Comparison of ENCODE assay signal across 8 mouse cellular contexts in the genomic region with DNA sequence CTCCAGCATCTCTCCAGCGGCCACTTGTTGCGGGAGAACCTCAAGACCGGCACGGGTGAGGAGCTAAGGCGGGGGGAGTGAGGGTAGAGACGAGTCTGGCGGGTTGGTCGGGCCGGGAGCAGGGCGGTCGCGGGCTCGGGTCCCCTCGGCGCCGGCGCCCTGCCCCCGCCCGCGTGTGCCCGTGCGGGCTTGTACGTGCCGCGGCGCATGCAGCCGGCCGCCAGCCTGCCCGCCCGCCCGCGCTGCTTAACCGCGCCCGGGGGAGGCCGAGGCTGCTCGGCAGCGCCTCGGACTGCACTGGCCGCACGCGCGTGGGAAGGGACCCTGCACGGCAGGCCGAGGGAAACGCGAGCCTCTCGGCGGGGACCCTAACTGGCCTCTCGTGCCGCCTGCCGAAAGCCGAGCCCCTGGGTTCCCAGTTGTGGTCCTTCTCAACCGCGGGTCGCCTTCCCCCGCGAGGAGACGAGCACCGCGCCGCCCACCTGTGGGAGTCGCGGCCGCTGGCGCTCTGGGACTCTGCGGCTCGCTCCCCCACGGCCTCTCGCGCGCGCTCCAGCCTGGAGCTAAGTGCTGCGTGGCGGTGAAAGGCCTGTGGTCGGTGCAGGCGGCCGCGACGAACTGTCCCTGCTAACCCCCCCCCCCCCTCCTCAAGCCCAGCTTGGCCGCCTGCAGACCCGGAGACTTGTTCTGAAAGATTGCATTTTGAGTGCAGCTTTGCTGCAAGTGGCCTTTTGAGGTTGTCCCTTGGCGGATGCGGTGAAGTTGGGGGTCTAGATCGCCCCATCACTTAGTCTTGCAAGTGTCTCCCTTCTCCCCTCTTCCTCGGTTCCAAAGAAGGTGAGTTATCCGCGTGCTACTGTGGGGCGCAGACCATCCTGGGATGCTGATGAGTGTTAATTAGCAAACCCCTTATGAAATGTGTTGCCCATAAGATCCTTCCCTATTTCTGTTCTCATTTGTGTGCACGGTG. TPM values are rescaled to one million over a fixed set of nuclear protein-coding genes. Genes with fewer than 3 reads are reported as not detected.
DNase-seq lines count a peak whose midpoint lies in the region; ATAC-seq lines count a peak whose summit lies in the region.

No protein-coding gene starts in this region.

- H3K27me3 ChIP-seq in hindbrain, embryonic 15.5 days: peaks cover 5% of the 10 kb centered on the region; the same call in 1 of the 2 replicates
- no peaks in the 10 kb centered on the region for H3K27me3 ChIP-seq in midbrain, embryonic 10.5 days (ENCODE audit: low read depth, poor library complexity, severe bottlenecking)

- ATAC-seq in hindbrain, embryonic 15.5 days (ENCODE audit: low FRiP score, low read depth): peak; percentile 81

- peak overlapping the region; percentile 87 for H3K4me3 ChIP-seq in hindbrain, embryonic 15.5 days
- peak overlapping the region; percentile 90 for H3K4me3 ChIP-seq in midbrain, embryonic 10.5 days

- H3K36me3 ChIP-seq in hindbrain, embryonic 15.5 days: no peaks in the 10 kb centered on the region
- peaks cover 19% of the 10 kb centered on the region for H3K36me3 ChIP-seq in midbrain, embryonic 10.5 days

- peaks cover 11% of the 10 kb centered on the region for H3K4me1 ChIP-seq in hindbrain, embryonic 15.5 days (replicated peaks)
- H3K4me1 ChIP-seq in midbrain, embryonic 10.5 days: peaks cover 25% of the 10 kb centered on the region

- H3K4me2 ChIP-seq in hindbrain, embryonic 15.5 days: peak overlapping the region; percentile 99

- WGBS in hindbrain, embryonic 15.5 days: under 1% methylated on average over 69 of the region's 90 CpGs
- WGBS in midbrain, embryonic 10.5 days: 1% methylated on average over 89 of the region's 90 CpGs

- H3K9me3 ChIP-seq in hindbrain, embryonic 15.5 days: no peaks in the 10 kb centered on the region
- no peaks in the 10 kb centered on the region for H3K9me3 ChIP-seq in midbrain, embryonic 10.5 days (replicated peaks)

- peak; percentile 24 to 55 for DNase-seq in left cerebral cortex, postnatal 36 days (ENCODE audit: low spot score in 2 of 2)
- no peak for DNase-seq in left cerebral cortex, adult 8-10 months (ENCODE audit: low spot score in 2 of 2)
- peak; percentile 29 for DNase-seq in adrenal gland, postnatal 10 days
- DNase-seq in embryo, embryonic 9.5 days (ENCODE audit: extremely low spot score): peak; percentile 61
- DNase-seq in midbrain, embryonic 10.5 days (ENCODE audit: low spot score): peak; percentile 67
- peak; percentile 46 for DNase-seq in yolk sac, embryonic 10.5 days (ENCODE audit: low spot score)
- DNase-seq in spleen, postnatal 4 days (ENCODE audit: low spot score in 2 of 2): no peak

- peak overlapping the region; percentile 71 for H3K9ac ChIP-seq in hindbrain, embryonic 15.5 days

- intact Hi-C loops in left cerebral cortex, postnatal 36 days (cut with DNase I): loop anchor here (5.0 kb wide), 1 partner anchor 32 kb away; no protein-coding TSS in a partner anchor

- H3K27ac ChIP-seq in hindbrain, embryonic 15.5 days (replicated peaks): peak overlapping the region; percentile 42
- H3K27ac ChIP-seq in midbrain, embryonic 10.5 days (replicated peaks): peak overlapping the region; percentile 96

RNA-seq across cellular contexts. Expression of gene Ak4, which starts 1.1 kb away (rescaled TPM):
- 10 to 100 TPM; 34.2 to 40.7 TPM for total RNA-seq in left cerebral cortex, postnatal 36 days (2021)
- total RNA-seq in left cerebral cortex, adult 8-10 months (2022): 10 to 100 TPM; 27.1 to 36.0 (median 33.1) TPM
- 10 to 100 TPM; 10.2 to 26.9 TPM for total RNA-seq in adrenal gland, postnatal 10 days (2021)
- polyA plus RNA-seq in hindbrain, embryonic 15.5 days (2015; fragmentation: Nextera tagmentation; extraction: Ambion mirVana): 10.2 and 10.3 TPM in 2 replicates
- 35.7 and 47.8 TPM in 2 replicates for polyA plus RNA-seq in midbrain, embryonic 10.5 days (2016; fragmentation: Nextera tagmentation; extraction: Ambion mirVana)

Comparison
In these comparisons a context has a peak if more than half of its experiments do, and no peak if none do; other contexts are left out.
1. DNase-seq: peak in left cerebral cortex, postnatal 36 days (2 of 2), adrenal gland, postnatal 10 days (single experiment), embryo, embryonic 9.5 days (single experiment), midbrain, embryonic 10.5 days (single experiment) and yolk sac, embryonic 10.5 days (single experiment); none in left cerebral cortex, adult 8-10 months (0 of 2) and spleen, postnatal 4 days (0 of 2).